Mouse (Mus musculus) myocyte (in vitro differentiated cells): ENCODE data around the gene Pwp2. TPM values are rescaled to one million over a fixed set of nuclear protein-coding genes. Genes with fewer than 3 reads are reported as not detected.

ENCODE experiments used
- H3K27me3 ChIP-seq: one replicate; pipeline ENCODE4 v1.6.1; 2011; ENCODE audit not compliant: control insufficient read depth, insufficient read depth, insufficient read length
- H3K36me3 ChIP-seq: one replicate; pipeline ENCODE4 v1.6.1; 2011; ENCODE audit not compliant: control insufficient read depth, insufficient read depth
- H3K4me2 ChIP-seq: one replicate; pipeline ENCODE4 v1.6.1; 2011; ENCODE audit warnings: low read depth, control low read depth
- H3K4me3 ChIP-seq: one replicate; pipeline ENCODE4 v1.5.1; 2011; ENCODE audit warnings: mild to moderate bottlenecking, control low read depth, moderate library complexity
- H3K79me2 ChIP-seq: one replicate; pipeline ENCODE4 v1.6.1; 2011; ENCODE audit not compliant: control insufficient read depth, insufficient read depth
- H3ac ChIP-seq: one replicate; pipeline ENCODE4 v1.6.1; 2011; ENCODE audit not compliant: control insufficient read depth, insufficient read length
- CEBPB ChIP-seq: IDR thresholded peaks from 2 replicates; pipeline ENCODE4 v1.6.1; 2011; ENCODE audit warnings: mild to moderate bottlenecking, moderate library complexity; ENCODE audit not compliant: poor library complexity, insufficient read depth, severe bottlenecking
- E2F4 ChIP-seq: IDR thresholded peaks from one replicate; pipeline ENCODE4 v1.6.1; 2011; ENCODE audit warnings: mild to moderate bottlenecking, control low read depth, moderate library complexity; ENCODE audit not compliant: insufficient read depth
- MAX ChIP-seq: IDR thresholded peaks from one replicate; pipeline ENCODE4 v1.6.1; 2011; ENCODE audit warnings: low read depth, mild to moderate bottlenecking, control low read depth
- MYOD1 ChIP-seq, 3 experiments: IDR thresholded peaks; one replicate each; pipeline ENCODE4 v1.6.1; 2011; ENCODE audit warnings: control low read depth in 2 of 3, low read depth in 2 of 3, mild to moderate bottlenecking in 2 of 3, moderate library complexity in 1 of 3; ENCODE audit not compliant: insufficient read length in 2 of 3, control insufficient read depth in 1 of 3
- MYOG ChIP-seq, 3 experiments: IDR thresholded peaks; one replicate each; pipeline ENCODE4 v1.6.1; 2011; ENCODE audit warnings: control low read depth in 2 of 3, low read depth in 2 of 3, mild to moderate bottlenecking in 2 of 3; ENCODE audit not compliant: insufficient read length in 2 of 3, control insufficient read depth in 1 of 3, insufficient read depth in 1 of 3
- POLR2A ChIP-seq: IDR thresholded peaks from one replicate; pipeline ENCODE4 v1.6.1; 2011; ENCODE audit warnings: low read depth, mild to moderate bottlenecking, control low read depth, moderate library complexity; ENCODE audit not compliant: insufficient read length
- POLR2AphosphoS2 ChIP-seq: IDR thresholded peaks from one replicate; pipeline ENCODE4 v1.6.1; 2011; ENCODE audit warnings: low read depth, control low read depth; ENCODE audit not compliant: insufficient read length
- REST ChIP-seq: IDR thresholded peaks from one replicate; pipeline ENCODE4 v1.6.1; 2011; ENCODE audit warnings: mild to moderate bottlenecking, control low read depth, moderate library complexity; ENCODE audit not compliant: insufficient read depth, insufficient read length
- SRF ChIP-seq: IDR thresholded peaks from one replicate; pipeline ENCODE4 v1.6.1; 2011; ENCODE audit warnings: low read depth; ENCODE audit not compliant: control insufficient read depth, insufficient read length
- TCF12 ChIP-seq: IDR thresholded peaks from one replicate; pipeline ENCODE4 v1.6.1; 2011; ENCODE audit warnings: mild to moderate bottlenecking, control low read depth; ENCODE audit not compliant: poor library complexity, insufficient read depth, severe bottlenecking
- TCF3 ChIP-seq: IDR thresholded peaks from one replicate; pipeline ENCODE4 v1.6.1; 2011; ENCODE audit warnings: low read depth, control low read depth; ENCODE audit not compliant: insufficient read length
- USF1 ChIP-seq: IDR thresholded peaks from one replicate; pipeline ENCODE4 v1.6.1; 2011; ENCODE audit warnings: low read depth, mild to moderate bottlenecking, control low read depth, moderate library complexity
- polyA plus RNA-seq: library from polyadenylated mRNA; unstranded; fragments of >200 nt; fragmentation: generic; extraction: Trizol; gene quantifications from one replicate; pipeline ENCODE4 v1.2.1, GENCODE M21; 2012; ENCODE audit warnings: missing spikeins

Pwp2 gene
- polyA plus RNA-seq = 22.1 TPM

DNA sequence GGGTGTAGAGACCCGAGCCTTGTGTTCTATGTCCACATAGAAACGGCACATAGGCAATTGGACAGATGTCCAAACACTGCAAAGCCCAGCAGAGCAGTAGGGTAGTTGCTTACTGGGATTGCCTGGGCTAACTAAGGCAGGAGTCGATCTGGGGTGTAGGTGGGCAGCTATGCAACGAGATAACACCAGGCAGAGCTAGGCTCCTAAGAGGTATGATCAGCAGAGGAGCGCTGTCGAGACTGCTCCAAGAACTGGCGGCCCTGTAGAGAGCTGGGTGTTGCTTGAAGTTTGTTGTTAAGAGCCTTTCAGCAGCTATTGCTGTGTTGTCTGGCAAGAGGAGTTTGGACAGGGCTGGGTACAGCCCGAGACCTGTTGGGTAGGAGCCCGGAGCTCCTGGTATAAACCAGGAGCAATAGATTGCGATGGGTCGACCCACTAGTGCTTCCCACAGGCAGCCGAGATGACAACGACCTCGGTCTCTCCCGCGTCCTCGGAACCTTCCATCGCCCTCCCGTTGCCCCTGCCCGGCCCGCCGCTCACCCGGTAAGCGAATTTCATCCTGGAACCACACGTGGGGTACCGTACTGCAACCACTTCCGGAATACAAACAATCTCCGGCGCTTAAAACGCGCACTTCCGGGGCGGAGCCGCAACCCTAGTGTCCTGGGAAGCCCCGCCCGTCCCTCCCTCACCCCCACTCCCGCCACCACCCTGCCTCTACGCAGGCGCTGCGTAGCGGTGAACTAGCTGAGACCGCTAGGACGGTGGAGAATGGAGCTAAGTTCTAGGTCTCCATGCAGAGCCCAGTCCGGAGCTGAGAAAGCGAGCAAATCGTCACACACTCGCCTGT is at the start of gene Pwp2:
Gene Pwp2, minus strand, starts transcription at position 619 of the 850 bp plus-strand sequence.
- Histone ChIP-seq H3K4me3 (peak within 1 kb of the TSS; percentile 95), H3K4me2 (peak within 1 kb of the TSS; percentile 99), H3K79me2 (peaks cover 17% of the 10 kb centered on the region), H3K27me3 (no peaks in the 10 kb centered on the region), H3ac (peak within 1 kb of the TSS; percentile 2), H3K36me3 (peaks cover 6% of the 10 kb centered on the region)
- TF ChIP-seq REST = no peak
- peak; percentile 25 for TF ChIP-seq USF1
- TF ChIP-seq POLR2A = peak; percentile 81
- TF ChIP-seq TCF12 = no peak
- TF ChIP-seq POLR2AphosphoS2 = peak; percentile 70
- no peak for TF ChIP-seq CEBPB
- no peak for TF ChIP-seq TCF3
- no peak for TF ChIP-seq SRF
- no peak for TF ChIP-seq MYOD1 (IDR thresholded peaks at IDR 0.05; ENCODE audit: control insufficient read depth in 1 of 3, insufficient read length in 2 of 3, low read depth in 2 of 3)
- TF ChIP-seq MAX = peak; percentile 69
- no peak for TF ChIP-seq E2F4
- TF ChIP-seq MYOG (IDR thresholded peaks at IDR 0.05; ENCODE audit: control insufficient read depth in 1 of 3, insufficient read depth in 1 of 3, insufficient read length in 2 of 3, low read depth in 2 of 3) = no peak

DNA sequence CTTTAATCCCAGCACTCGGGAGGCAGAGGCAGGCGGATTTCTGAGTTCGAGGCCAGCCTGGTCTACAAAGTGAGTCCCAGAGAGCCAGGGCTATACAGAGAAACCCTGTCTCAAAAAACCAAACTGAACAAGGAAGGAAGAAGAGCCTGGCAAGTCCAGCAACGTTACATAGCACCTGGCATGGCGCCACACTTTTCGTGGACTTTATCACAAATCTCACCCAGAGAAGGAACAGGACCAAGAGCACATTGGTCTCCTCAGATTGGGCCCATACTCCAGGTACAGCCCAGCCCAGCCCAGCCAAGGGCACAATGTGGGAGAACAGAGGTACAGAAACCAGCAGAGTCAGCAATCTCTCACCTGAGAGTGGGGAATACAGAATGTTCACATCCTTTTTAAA is 48.8 kb upstream of the Pwp2 start:
- Histone ChIP-seq H3K27me3 (no peaks in the 10 kb centered on the region), H3K4me3 (no peak overlapping the region), H3K4me2 (no peak overlapping the region), H3K36me3 (peaks cover 21% of the 10 kb centered on the region), H3K79me2 (peaks cover 38% of the 10 kb centered on the region), H3ac (no peak overlapping the region)
- TF ChIP-seq TCF12 (no peak), E2F4 (no peak), POLR2A (no peak)

DNA sequence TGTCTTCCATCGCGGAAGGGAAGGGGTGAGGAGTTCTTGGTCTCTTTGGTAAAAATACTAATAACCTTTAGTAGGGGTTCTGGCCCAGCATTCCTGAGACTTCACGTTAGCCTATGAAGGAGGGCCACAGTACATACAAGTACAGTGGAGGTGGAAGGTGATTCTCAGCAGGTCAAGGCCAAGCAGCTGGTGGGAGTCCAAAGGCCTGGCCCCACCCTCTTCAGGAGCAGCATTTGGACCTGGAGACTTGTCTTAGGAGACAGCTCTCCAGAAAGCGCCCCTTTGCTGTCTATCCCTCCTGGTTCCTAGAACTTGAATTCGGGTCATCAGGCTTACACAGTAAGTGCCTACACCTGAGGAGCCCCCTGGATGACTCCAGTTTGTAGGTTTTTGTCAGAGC is 48.2 kb upstream of the Pwp2 start:
- Histone ChIP-seq H3K79me2 (peaks cover 38% of the 10 kb centered on the region), H3K4me2 (no peak overlapping the region), H3K36me3 (peaks cover 24% of the 10 kb centered on the region), H3ac (no peak overlapping the region), H3K4me3 (no peak overlapping the region), H3K27me3 (no peaks in the 10 kb centered on the region)
- TF ChIP-seq MAX = no peak
- TF ChIP-seq POLR2A = no peak
- TF ChIP-seq REST = no peak
- TF ChIP-seq POLR2AphosphoS2 = no peak
- no peak for TF ChIP-seq E2F4
- no peak for TF ChIP-seq MYOD1 (IDR thresholded peaks at IDR 0.05; ENCODE audit: control insufficient read depth in 1 of 3, insufficient read length in 2 of 3, low read depth in 2 of 3)
- no peak for TF ChIP-seq SRF
- no peak for TF ChIP-seq TCF3
- TF ChIP-seq USF1 = no peak
- no peak for TF ChIP-seq CEBPB
- TF ChIP-seq MYOG (IDR thresholded peaks at IDR 0.05; ENCODE audit: control insufficient read depth in 1 of 3, insufficient read depth in 1 of 3, insufficient read length in 2 of 3, low read depth in 2 of 3) = no peak
- no peak for TF ChIP-seq TCF12

DNA sequence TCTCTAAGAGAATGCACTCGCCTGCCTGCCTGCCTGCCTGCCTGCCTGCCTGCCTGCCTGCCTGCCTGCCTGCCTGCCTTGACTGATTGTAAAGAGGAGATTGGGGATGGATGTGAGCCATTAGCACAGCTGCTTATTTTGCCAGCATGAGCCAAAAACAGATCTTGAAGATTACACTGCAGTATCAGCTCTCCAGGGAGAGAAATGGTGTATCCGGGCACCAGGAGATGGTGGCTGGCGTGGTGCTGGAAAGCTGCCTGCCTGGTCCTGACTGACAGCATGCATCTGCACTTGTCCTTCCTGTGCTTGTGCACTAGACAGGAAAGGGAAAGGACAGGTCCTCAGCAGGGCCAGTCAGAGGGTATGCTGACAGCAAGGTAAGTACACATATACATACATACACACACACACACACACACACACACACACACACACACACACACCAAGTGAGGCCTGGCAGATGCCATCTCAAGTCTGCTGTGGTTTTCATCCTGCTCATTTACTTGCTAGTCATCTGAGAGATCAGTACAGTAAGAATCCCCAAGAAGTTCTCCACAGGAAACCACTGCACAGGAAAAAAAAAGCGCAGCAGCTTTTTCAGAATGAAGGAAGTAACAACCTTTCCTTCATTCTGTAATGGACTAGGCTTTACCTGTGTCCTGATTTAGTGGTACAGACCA is 47.5 kb upstream of the Pwp2 start:
- H3ac ChIP-seq = no peak overlapping the region
- H3K36me3 ChIP-seq = peaks cover 27% of the 10 kb centered on the region
- TF ChIP-seq E2F4 (no peak), MYOD1 (IDR thresholded peaks at IDR 0.05; ENCODE audit: control insufficient read depth in 1 of 3, insufficient read length in 2 of 3, low read depth in 2 of 3) (peak in 1 of 3 experiments; percentile 22), SRF (no peak)
- H3K79me2 ChIP-seq = peaks cover 31% of the 10 kb centered on the region
- H3K27me3 ChIP-seq = no peaks in the 10 kb centered on the region
- H3K4me3 ChIP-seq = no peak overlapping the region
- no peak overlapping the region for H3K4me2 ChIP-seq

DNA sequence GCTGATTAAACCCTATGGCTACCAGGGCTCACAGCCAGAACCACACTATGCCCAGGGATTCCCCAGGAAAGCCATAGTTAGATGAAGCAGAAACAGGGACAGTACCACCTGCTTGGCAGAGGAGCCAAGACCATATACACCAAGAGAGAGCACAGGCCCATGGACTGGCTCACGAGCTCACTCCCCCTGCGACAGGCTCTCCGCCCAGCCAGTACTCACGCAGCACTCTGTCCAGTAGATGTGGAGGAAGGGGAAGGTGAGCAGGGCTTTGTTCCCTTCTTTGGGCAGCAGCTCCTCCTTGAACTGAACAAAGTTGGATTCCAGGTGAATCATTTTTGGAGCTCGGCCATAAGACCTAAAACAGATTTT is 43.6 kb upstream of the Pwp2 start:
- H3K79me2 ChIP-seq = peaks cover 6% of the 10 kb centered on the region
- no peak overlapping the region for H3K4me2 ChIP-seq
- H3K36me3 ChIP-seq = peaks cover 32% of the 10 kb centered on the region
- H3ac ChIP-seq = no peak overlapping the region
- H3K27me3 ChIP-seq = no peaks in the 10 kb centered on the region
- TF ChIP-seq MAX (no peak), POLR2AphosphoS2 (no peak), POLR2A (no peak), USF1 (no peak), E2F4 (no peak), MYOD1 (IDR thresholded peaks at IDR 0.05; ENCODE audit: control insufficient read depth in 1 of 3, insufficient read length in 2 of 3, low read depth in 2 of 3) (no peak), TCF12 (no peak), TCF3 (no peak), SRF (no peak), MYOG (IDR thresholded peaks at IDR 0.05; ENCODE audit: control insufficient read depth in 1 of 3, insufficient read depth in 1 of 3, insufficient read length in 2 of 3, low read depth in 2 of 3) (no peak), CEBPB (no peak), REST (no peak)
- H3K4me3 ChIP-seq = no peak overlapping the region
